Mouse (Mus musculus): ENCODE data around the gene Gm11634. TPM values are rescaled to one million over a fixed set of nuclear protein-coding genes. Genes with fewer than 3 reads are reported as not detected.
"Not testable (repeated sequence)": the region's sequence is repeated elsewhere in the genome, so short reads cannot be mapped to it uniquely, and the experiment has no call there.

Gene Gm11634
- polyA plus RNA-seq, 1 experiment: not detected

GRCm38 (mm10) chr11:101585805-101586204 is 13.3 kb downstream of the Gm11634 start:
- H3K79me2 ChIP-seq (ENCODE audit: control insufficient read depth, insufficient read depth): no peaks in the 10 kb centered on the region
- no peak overlapping the region for H3K4me3 ChIP-seq
- no peak overlapping the region for H3ac ChIP-seq (ENCODE audit: control insufficient read depth, insufficient read length)
- TF ChIP-seq REST (IDR thresholded peaks at IDR 0.05; ENCODE audit: insufficient read depth, insufficient read length) (no peak), SRF (IDR thresholded peaks at IDR 0.05; ENCODE audit: control insufficient read depth, insufficient read length, low read depth) (no peak)
- no peaks in the 10 kb centered on the region for H3K36me3 ChIP-seq (ENCODE audit: control insufficient read depth, insufficient read depth)
- no peak overlapping the region for H3K4me2 ChIP-seq (ENCODE audit: low read depth)
- H3K27me3 ChIP-seq (ENCODE audit: control insufficient read depth, insufficient read depth, insufficient read length): no peaks in the 10 kb centered on the region

- H3K36me3 ChIP-seq (ENCODE audit: control insufficient read depth, insufficient read depth); H3K27me3 ChIP-seq (ENCODE audit: control insufficient read depth, insufficient read depth, insufficient read length); H3K4me3 ChIP-seq; H3K79me2 ChIP-seq (ENCODE audit: control insufficient read depth, insufficient read depth); H3ac ChIP-seq (ENCODE audit: control insufficient read depth, insufficient read length); H3K4me2 ChIP-seq (ENCODE audit: low read depth): not testable (repeated sequence)
These were observed 14.0 kb downstream of the Gm11634 start for GRCm38 (mm10) chr11:101585031-101585430.

- no peak overlapping the region for H3K4me2 ChIP-seq (ENCODE audit: low read depth)
- H3K4me3 ChIP-seq: no peak overlapping the region
- H3K27me3 ChIP-seq (ENCODE audit: control insufficient read depth, insufficient read depth, insufficient read length): no peaks in the 10 kb centered on the region
- peaks cover 8% of the 10 kb centered on the region for H3K36me3 ChIP-seq (ENCODE audit: control insufficient read depth, insufficient read depth)
- TF ChIP-seq REST (IDR thresholded peaks at IDR 0.05; ENCODE audit: insufficient read depth, insufficient read length): no peak
- no peak for TF ChIP-seq MYOG (IDR thresholded peaks at IDR 0.05; ENCODE audit: control insufficient read depth in 1 of 3, insufficient read depth in 1 of 3, insufficient read length in 2 of 3, low read depth in 2 of 3)
- TF ChIP-seq MAX (IDR thresholded peaks at IDR 0.05; ENCODE audit: low read depth): no peak
- TF ChIP-seq TCF3 (IDR thresholded peaks at IDR 0.05; ENCODE audit: insufficient read length, low read depth): no peak
- TF ChIP-seq POLR2AphosphoS2 (IDR thresholded peaks at IDR 0.05; ENCODE audit: insufficient read length, low read depth): no peak
- TF ChIP-seq TCF12 (IDR thresholded peaks at IDR 0.05; ENCODE audit: insufficient read depth, poor library complexity, severe bottlenecking): no peak
- no peak for TF ChIP-seq E2F4 (IDR thresholded peaks at IDR 0.05; ENCODE audit: insufficient read depth)
- TF ChIP-seq CEBPB (IDR thresholded peaks at IDR 0.05; ENCODE audit: insufficient read depth, poor library complexity, severe bottlenecking): no peak
- TF ChIP-seq POLR2A (IDR thresholded peaks at IDR 0.05; ENCODE audit: insufficient read length, low read depth): no peak
- no peak for TF ChIP-seq SRF (IDR thresholded peaks at IDR 0.05; ENCODE audit: control insufficient read depth, insufficient read length, low read depth)
- TF ChIP-seq USF1 (IDR thresholded peaks at IDR 0.05; ENCODE audit: low read depth): no peak
- TF ChIP-seq MYOD1 (IDR thresholded peaks at IDR 0.05; ENCODE audit: control insufficient read depth in 1 of 3, insufficient read length in 2 of 3, low read depth in 2 of 3): no peak
- no peaks in the 10 kb centered on the region for H3K79me2 ChIP-seq (ENCODE audit: control insufficient read depth, insufficient read depth)
- no peak overlapping the region for H3ac ChIP-seq (ENCODE audit: control insufficient read depth, insufficient read length)
These were observed 15.9 kb downstream of the Gm11634 start for GRCm38 (mm10) chr11:101583205-101583604.

- no peak within 1 kb of the TSS for H3ac ChIP-seq (ENCODE audit: control insufficient read depth, insufficient read length)
- H3K4me2 ChIP-seq (ENCODE audit: low read depth): peak within 1 kb of the TSS; percentile 43
- TF ChIP-seq POLR2A (IDR thresholded peaks at IDR 0.05; ENCODE audit: insufficient read length, low read depth) (no peak), POLR2AphosphoS2 (IDR thresholded peaks at IDR 0.05; ENCODE audit: insufficient read length, low read depth) (no peak), MYOG (IDR thresholded peaks at IDR 0.05; ENCODE audit: control insufficient read depth in 1 of 3, insufficient read depth in 1 of 3, insufficient read length in 2 of 3, low read depth in 2 of 3) (no peak)
- no peaks in the 10 kb centered on the region for H3K27me3 ChIP-seq (ENCODE audit: control insufficient read depth, insufficient read depth, insufficient read length)
- no peaks in the 10 kb centered on the region for H3K79me2 ChIP-seq (ENCODE audit: control insufficient read depth, insufficient read depth)
- peak within 1 kb of the TSS; percentile 8 for H3K4me3 ChIP-seq
- peaks cover 17% of the 10 kb centered on the region for H3K36me3 ChIP-seq (ENCODE audit: control insufficient read depth, insufficient read depth)
These were observed 16.7 kb downstream of the Gm11634 start, which contains the start of gene Tmem106a for GRCm38 (mm10) chr11:101582054-101583035. TSS of gene Tmem106a (plus strand) at chr11:101582242.

- Histone ChIP-seq H3K4me3 (no peak overlapping the region), H3K36me3 (ENCODE audit: control insufficient read depth, insufficient read depth) (peaks cover 28% of the 10 kb centered on the region), H3ac (ENCODE audit: control insufficient read depth, insufficient read length) (no peak overlapping the region), H3K79me2 (ENCODE audit: control insufficient read depth, insufficient read depth) (no peaks in the 10 kb centered on the region), H3K4me2 (ENCODE audit: low read depth) (no peak overlapping the region), H3K27me3 (ENCODE audit: control insufficient read depth, insufficient read depth, insufficient read length) (no peaks in the 10 kb centered on the region)
- no peak for TF ChIP-seq SRF (IDR thresholded peaks at IDR 0.05; ENCODE audit: control insufficient read depth, insufficient read length, low read depth)
- TF ChIP-seq E2F4 (IDR thresholded peaks at IDR 0.05; ENCODE audit: insufficient read depth): no peak
- TF ChIP-seq POLR2A (IDR thresholded peaks at IDR 0.05; ENCODE audit: insufficient read length, low read depth): no peak
- TF ChIP-seq TCF12 (IDR thresholded peaks at IDR 0.05; ENCODE audit: insufficient read depth, poor library complexity, severe bottlenecking): no peak
- no peak for TF ChIP-seq MYOG (IDR thresholded peaks at IDR 0.05; ENCODE audit: control insufficient read depth in 1 of 3, insufficient read depth in 1 of 3, insufficient read length in 2 of 3, low read depth in 2 of 3)
- no peak for TF ChIP-seq REST (IDR thresholded peaks at IDR 0.05; ENCODE audit: insufficient read depth, insufficient read length)
- TF ChIP-seq USF1 (IDR thresholded peaks at IDR 0.05; ENCODE audit: low read depth): no peak
- TF ChIP-seq CEBPB (IDR thresholded peaks at IDR 0.05; ENCODE audit: insufficient read depth, poor library complexity, severe bottlenecking): no peak
- TF ChIP-seq MAX (IDR thresholded peaks at IDR 0.05; ENCODE audit: low read depth): no peak
- TF ChIP-seq TCF3 (IDR thresholded peaks at IDR 0.05; ENCODE audit: insufficient read length, low read depth): no peak
- no peak for TF ChIP-seq MYOD1 (IDR thresholded peaks at IDR 0.05; ENCODE audit: control insufficient read depth in 1 of 3, insufficient read length in 2 of 3, low read depth in 2 of 3)
- TF ChIP-seq POLR2AphosphoS2 (IDR thresholded peaks at IDR 0.05; ENCODE audit: insufficient read length, low read depth): no peak
These were observed 17.8 kb downstream of the Gm11634 start for GRCm38 (mm10) chr11:101581081-101581764.

Measured in myocyte (in vitro differentiated cells).